Mouse (Mus musculus) kidney, adult 2 months (tissue): ENCODE data around the gene Mcm3ap. TPM values are rescaled to one million over a fixed set of nuclear protein-coding genes. Genes with fewer than 3 reads are reported as not detected.

Source experiments
- DNase-seq: peaks from one replicate; pipeline ENCODE4 v3.0.0; 2021
- H3K27ac ChIP-seq: fragments of 200-500 bp; 2 replicates; pipeline ENCODE4 v1.5.1; 2012; ENCODE audit warnings: low read depth, low read length, control low read depth, inconsistent platforms; ENCODE audit not compliant: insufficient read depth
- H3K27me3 ChIP-seq: fragments of 200-500 bp; replicated peaks from 2 replicates; pipeline ENCODE4 v1.6.1; 2012; ENCODE audit warnings: mild to moderate bottlenecking, moderate library complexity, low read length, inconsistent platforms; ENCODE audit not compliant: control insufficient read depth, insufficient read depth
- H3K36me3 ChIP-seq: fragments of 200-500 bp; 2 replicates; pipeline ENCODE4 v1.6.1; 2012; ENCODE audit warnings: mild to moderate bottlenecking, moderate library complexity, low read length, inconsistent platforms; ENCODE audit not compliant: control insufficient read depth, insufficient read depth
- H3K4me1 ChIP-seq: fragments of 200-500 bp; 2 replicates; pipeline ENCODE4 v1.6.1; 2011; ENCODE audit warnings: low read length; ENCODE audit not compliant: control insufficient read depth, insufficient read depth
- H3K4me3 ChIP-seq: fragments of 200-500 bp; 2 replicates; pipeline ENCODE4 v1.5.1; 2011; ENCODE audit warnings: mild to moderate bottlenecking, low read depth, low read length, control low read depth; ENCODE audit not compliant: insufficient read depth
- CTCF ChIP-seq: fragments of 200-500 bp; conservative IDR thresholded peaks from 2 replicates; pipeline ENCODE4 v1.5.1; 2011; ENCODE audit warnings: low read depth, mild to moderate bottlenecking, control low read depth, low read length, moderate library complexity, mixed read lengths; ENCODE audit not compliant: insufficient read depth, insufficient read length
- POLR2A ChIP-seq: fragments of 200-500 bp; IDR thresholded peaks from one replicate; pipeline ENCODE4 v1.6.1; 2011; ENCODE audit warnings: low read depth, low read length, control low read depth
- WGBS: fragments of 180-500 bp; shearing (Covaris S2); methylation state at CpG from one replicate; pipeline ENCODE4 v1.1.7; 2018; 5-methylcytosine and 5-hydroxymethylcytosine counted together
- polyA plus RNA-seq: library from polyadenylated mRNA; depleted of rRNA; stranded (reverse); fragments of >200 nt; gene quantifications from 2 replicates; pipeline ENCODE4 v1.2.3, GENCODE M21; 2012

The Mcm3ap gene
- polyA plus RNA-seq, 1 experiment: 18.3 TPM

GRCm38 (mm10) chr10:76473759-76474158 lies 5.0 kb downstream of the Mcm3ap start:
- 89% methylated on average over 5 of the region's 5 CpGs for WGBS
- Histone ChIP-seq H3K4me1 (no peaks in the 10 kb centered on the region), H3K36me3 (no peaks in the 10 kb centered on the region; the same call in none of the 2 replicates), H3K27me3 (no peaks in the 10 kb centered on the region), H3K27ac (no peak overlapping the region), H3K4me3 (no peak overlapping the region)
- DNase-seq: no peak
- TF ChIP-seq POLR2A (no peak), CTCF (no peak)

- TF ChIP-seq POLR2A (no peak), CTCF (no peak)
- DNase-seq: no peak
- Histone ChIP-seq H3K4me1 (no peaks in the 10 kb centered on the region), H3K27me3 (no peaks in the 10 kb centered on the region), H3K4me3 (no peak overlapping the region), H3K27ac (no peak overlapping the region), H3K36me3 (peaks cover 5% of the 10 kb centered on the region)
- WGBS: 95% methylated on average over 13 of the region's 13 CpGs
Observed at GRCm38 (mm10) chr10:76480851-76481250, 12.1 kb downstream of the Mcm3ap start.

GRCm38 (mm10) chr10:76481480-76481879 lies 12.8 kb downstream of the Mcm3ap start:
- Histone ChIP-seq H3K36me3 (peaks cover 5% of the 10 kb centered on the region), H3K27me3 (no peaks in the 10 kb centered on the region), H3K27ac (no peak overlapping the region), H3K4me1 (no peaks in the 10 kb centered on the region), H3K4me3 (no peak overlapping the region)
- no peak for DNase-seq
- 85% methylated on average over 6 of the region's 6 CpGs for WGBS
- TF ChIP-seq CTCF: no peak
- TF ChIP-seq POLR2A: no peak

GRCm38 (mm10) chr10:76486302-76486701 lies 17.6 kb downstream of the Mcm3ap start:
- WGBS: 97% methylated on average over 2 of the region's 2 CpGs
- TF ChIP-seq POLR2A (no peak), CTCF (no peak)
- Histone ChIP-seq H3K4me1 (no peaks in the 10 kb centered on the region), H3K27me3 (no peaks in the 10 kb centered on the region), H3K27ac (no peak overlapping the region), H3K4me3 (no peak overlapping the region), H3K36me3 (peaks cover 10% of the 10 kb centered on the region)
- DNase-seq: no peak

- Histone ChIP-seq H3K27ac (no peak overlapping the region), H3K27me3 (no peaks in the 10 kb centered on the region), H3K4me3 (no peak overlapping the region), H3K4me1 (no peaks in the 10 kb centered on the region), H3K36me3 (peaks cover 8% of the 10 kb centered on the region)
- TF ChIP-seq CTCF: no peak
- no peak for TF ChIP-seq POLR2A
- no peak for DNase-seq
- 93% methylated on average over 8 of the region's 8 CpGs for WGBS
Observed at GRCm38 (mm10) chr10:76488265-76488664, 19.5 kb downstream of the Mcm3ap start.

GRCm38 (mm10) chr10:76489205-76489604 lies 20.5 kb downstream of the Mcm3ap start:
- WGBS: 91% methylated on average over 15 of the region's 15 CpGs
- Histone ChIP-seq H3K4me3 (no peak overlapping the region), H3K36me3 (peaks cover 6% of the 10 kb centered on the region; the same call in 1 of the 2 replicates), H3K4me1 (no peaks in the 10 kb centered on the region), H3K27me3 (no peaks in the 10 kb centered on the region), H3K27ac (no peak overlapping the region)
- TF ChIP-seq CTCF (no peak), POLR2A (no peak)
- no peak for DNase-seq

- Histone ChIP-seq H3K4me3 (no peak overlapping the region), H3K4me1 (no peaks in the 10 kb centered on the region), H3K36me3 (peaks cover 9% of the 10 kb centered on the region; the same call in 1 of the 2 replicates), H3K27me3 (no peaks in the 10 kb centered on the region), H3K27ac (no peak overlapping the region)
- TF ChIP-seq POLR2A (no peak), CTCF (no peak)
- DNase-seq: no peak
- WGBS: 85% methylated on average over 1 of the region's 1 CpGs
Observed at GRCm38 (mm10) chr10:76493527-76493926, 24.8 kb downstream of the Mcm3ap start.
